Mouse (Mus musculus) adrenal gland, postnatal 36 days (tissue): ENCODE results near the gene Otogl. TPM values are rescaled to one million over a fixed set of nuclear protein-coding genes. Genes with fewer than 3 reads are reported as not detected.

Experiments used
- DNase-seq, 2 experiments: peaks; one replicate each; pipeline ENCODE4 v3.0.0; 2021; ENCODE audit warnings: mixed read lengths in 1 of 2
- total RNA-seq, 2 experiments: library from RNA; stranded (reverse); gene quantifications; 2 replicates each; pipeline ENCODE4 v1.2.3; 2021

Otogl gene
- total RNA-seq, 2 experiments from 2014 or later = 0.23 to 0.30 TPM

DNA sequence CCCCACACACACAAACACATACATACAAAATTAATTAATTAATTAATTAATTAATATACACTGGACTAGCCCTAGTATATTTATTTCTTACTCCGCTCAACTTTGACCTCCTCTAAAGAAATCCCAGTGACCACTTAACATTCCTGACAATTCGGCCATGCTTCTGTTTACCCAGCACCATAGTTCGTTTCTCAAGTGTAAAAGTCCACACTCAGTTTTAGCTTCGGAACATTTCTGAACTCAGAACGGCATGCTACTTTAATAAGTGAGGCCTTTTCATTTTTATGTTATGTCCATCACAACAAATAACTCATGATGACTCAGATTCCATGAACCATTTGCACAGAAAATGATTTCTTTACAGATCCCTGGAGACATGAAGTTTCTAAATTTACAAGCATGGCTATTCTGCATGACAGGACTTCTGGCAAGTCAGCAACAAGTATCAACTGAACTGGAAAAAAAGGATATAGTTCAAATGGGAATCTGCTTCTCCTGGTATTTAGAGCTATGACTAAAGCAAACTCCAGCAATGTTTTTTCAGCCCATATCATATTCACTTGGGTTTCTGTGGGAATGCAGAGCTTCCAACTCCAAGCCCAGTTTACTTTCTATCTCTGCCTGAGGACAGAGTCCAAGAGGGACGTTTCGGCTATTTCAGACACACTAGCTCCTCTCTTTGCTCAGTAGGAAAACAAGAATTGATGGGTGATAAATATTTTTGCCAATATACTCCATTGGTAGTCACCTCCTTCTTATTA is 6.5 kb downstream of the Otogl start:
- no peak for DNase-seq

DNA sequence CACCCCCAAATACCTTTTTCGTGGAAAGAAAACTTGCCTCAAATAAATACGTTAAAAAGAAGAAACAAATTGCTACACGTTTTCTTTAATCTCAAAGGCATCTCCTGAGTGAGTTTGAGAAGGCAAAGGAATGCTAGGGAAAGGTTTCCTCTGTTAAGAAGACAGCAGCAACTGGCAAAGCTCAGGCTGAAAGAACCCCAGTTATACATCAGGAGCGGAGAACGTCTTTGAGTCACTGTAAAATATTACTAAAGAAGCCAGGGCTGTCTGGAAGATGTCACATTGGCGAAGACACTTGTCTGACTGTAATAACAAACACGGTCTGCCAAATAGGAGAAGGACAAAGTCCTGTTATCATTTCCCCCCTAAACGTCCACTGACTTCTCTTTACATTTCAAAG is 10.0 kb downstream of the Otogl start:
- DNase-seq = no peak

DNA sequence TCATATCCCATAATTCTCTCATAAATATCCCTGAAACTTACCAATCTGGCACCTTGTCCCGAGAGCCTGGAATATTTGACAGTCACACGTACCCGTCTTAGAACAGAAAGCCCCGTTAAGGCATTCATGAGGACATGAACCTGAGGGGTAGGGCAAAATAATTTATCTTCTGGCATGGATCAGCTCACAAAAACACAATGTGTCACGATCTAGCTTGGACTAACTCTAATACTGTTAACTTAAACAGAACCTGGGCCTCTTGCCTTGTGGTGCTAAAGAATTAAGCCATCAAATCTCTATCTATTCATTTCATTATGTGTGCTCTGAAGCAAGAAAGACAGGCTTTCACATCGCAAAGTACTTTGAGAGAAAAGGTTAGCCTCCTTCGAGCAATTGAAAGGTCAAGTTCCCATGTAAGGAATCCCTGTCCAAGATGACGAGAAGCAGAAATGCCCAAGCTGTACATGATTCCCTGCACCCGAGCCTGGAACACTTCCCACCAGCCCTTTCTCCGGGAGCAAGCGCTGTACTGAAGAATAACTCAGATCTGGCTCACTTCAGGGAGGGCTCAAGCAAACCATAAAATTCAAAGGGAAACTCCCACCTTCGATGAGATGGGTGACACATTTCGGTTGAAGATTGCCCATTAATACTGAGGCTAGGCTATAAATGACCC is 10.6 kb downstream of the Otogl start:
- DNase-seq = no peak

DNA sequence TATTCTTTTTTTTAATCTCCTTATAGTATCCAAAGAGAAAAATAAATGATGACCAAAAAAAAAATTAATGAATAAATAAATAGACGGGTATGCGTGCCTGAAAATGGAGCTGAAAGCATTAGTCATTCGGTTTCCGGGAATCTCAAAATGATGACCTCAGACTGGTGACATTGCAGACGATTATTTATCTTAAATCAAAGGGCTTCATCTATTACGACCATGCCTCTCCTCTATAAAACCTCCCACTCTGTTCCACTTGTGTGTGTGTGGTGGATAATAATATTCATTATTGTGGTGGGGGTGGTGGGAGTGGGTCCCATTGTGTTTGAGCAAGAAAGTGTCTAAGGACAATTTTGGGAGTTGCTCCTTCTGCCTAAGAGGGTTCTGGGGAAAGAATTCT is 12.0 kb downstream of the Otogl start:
- DNase-seq = no peak

DNA sequence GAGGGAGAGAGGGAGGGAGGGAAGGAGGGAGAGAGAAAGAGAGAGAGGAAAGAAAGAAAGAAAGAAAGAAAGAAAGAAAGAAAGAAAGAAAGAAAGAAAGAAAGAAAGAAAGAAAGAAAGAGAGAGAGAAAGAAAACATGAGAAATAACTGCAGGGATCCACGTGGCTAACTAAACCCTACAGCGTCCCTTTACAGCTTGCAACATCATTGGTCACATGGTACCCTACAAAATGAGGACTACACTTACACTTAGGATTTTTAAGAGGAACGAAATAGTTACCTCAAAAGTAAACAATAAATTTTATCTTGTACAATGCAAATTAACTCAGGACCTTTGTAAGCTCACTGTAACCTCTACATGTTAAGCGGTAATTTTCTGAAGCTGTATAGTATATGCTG is 15.8 kb downstream of the Otogl start:
- no peak for DNase-seq

DNA sequence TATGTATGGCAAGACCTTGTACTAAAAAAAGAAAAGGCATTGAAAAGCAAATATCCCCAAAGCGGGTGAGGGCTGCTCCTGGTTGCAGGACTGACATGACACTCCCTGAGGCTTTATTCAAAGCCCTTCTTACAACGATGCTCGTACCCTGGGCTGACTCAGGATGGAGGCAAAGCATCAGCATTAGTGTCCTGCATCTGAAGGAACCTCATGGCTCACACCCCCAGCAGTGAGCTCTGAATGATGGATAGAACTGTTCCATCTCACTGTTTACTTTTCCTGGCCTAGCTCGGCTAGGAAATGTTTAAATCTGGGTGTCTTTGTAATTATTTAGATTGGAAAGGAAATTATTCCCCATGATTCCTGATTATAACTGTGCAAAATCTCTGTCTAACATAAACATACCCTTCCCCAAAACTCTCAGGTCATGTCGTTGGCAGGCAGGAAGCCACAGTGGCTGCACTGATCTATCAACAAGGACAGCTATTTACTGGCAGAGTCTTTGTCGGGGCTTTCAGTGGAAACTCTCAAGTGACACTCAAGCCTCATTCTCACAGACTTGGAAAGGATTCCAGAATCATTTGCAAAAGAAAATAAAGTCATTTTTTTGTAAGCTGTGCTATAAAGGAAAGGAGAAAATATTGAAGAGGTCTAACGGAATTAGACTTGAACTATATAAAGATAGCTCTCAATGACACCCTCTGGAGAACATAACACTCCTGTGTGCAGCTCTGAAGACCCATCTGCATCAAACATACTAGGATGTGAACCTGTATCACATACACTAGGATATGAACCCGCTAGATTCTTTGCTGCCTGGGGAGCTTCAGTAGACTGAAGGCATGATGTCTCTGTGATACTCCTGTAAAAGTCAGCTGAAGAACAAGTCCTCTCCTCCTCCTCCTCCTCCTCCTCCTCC is 17.0 kb downstream of the Otogl start:
- no peak for DNase-seq

DNA sequence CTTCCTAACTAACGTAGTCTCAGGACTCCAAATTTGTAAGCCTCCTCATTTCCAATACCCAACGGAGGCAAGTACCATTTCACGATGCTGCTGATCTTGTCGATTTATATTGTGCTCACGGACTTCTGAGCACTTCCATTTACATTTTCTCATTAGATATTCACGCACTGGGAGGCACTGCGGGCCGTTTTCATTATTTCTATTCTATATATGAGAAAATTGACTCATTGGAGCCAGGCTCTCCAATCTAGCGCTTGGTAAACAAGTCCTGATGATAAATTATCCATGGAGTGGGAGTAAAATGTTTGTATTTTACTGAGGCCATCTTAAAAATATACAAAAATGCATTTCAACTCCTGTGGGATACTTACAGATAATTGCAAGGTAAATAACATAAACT is 21.5 kb downstream of the Otogl start:
- no peak for DNase-seq

DNA sequence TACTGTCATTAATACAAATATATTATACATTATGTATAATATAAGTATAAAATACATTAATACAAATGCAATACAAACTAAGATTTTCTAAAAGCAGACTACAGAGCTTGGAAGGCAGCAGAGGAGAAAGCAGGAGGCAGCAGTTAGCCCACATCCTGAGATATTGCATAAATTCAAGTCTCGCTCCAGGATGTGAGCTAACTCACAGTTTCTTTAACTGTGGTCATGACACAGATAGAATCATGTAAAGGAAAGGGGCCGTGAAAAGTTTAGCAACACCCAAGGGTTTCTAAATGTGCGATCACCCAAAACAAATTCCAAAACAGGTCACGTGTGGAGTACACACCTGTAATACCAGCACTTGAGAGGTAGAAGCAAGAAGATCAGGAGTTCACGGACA is 39.4 kb downstream of the Otogl start:
- DNase-seq = no peak

DNA sequence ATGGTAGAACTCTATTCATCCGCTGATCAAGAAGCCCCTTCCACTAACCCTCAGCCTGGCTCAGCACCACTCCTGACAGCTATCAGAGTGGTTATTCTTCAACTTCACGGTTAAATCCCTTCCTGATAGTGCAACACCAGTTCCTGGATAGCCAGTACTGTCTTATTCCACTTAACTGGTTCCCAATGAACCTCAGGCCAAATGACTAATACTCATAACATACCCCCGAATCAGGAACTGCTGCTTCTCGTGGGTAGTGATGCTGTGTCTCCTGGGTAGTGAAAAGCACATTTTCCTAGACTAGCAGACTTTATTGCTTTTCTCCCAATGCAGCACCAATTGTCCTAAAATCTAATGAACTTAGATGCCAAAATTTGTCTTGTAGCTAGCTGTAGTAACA is 39.8 kb downstream of the Otogl start:
- no peak for DNase-seq

DNA sequence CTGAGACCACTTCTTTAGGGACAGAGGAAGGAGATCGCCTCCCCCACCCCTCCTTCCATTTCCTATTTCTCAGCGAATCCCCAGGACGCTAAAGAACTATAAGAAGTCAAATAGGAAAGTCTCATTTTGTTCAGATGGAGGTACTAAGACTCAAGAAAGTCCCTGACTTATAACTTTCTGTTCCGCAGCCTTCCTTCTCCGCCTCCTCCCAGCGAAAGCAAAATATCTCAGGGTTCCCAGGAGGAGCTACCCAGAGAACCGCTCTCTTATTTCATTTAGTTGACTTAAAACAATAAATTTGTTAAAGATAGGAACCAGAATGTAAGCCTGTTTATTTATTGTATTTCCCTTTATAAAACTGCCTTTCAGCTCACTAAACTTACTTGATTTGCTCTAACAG is 41.4 kb downstream of the Otogl start:
- no peak for DNase-seq

DNA sequence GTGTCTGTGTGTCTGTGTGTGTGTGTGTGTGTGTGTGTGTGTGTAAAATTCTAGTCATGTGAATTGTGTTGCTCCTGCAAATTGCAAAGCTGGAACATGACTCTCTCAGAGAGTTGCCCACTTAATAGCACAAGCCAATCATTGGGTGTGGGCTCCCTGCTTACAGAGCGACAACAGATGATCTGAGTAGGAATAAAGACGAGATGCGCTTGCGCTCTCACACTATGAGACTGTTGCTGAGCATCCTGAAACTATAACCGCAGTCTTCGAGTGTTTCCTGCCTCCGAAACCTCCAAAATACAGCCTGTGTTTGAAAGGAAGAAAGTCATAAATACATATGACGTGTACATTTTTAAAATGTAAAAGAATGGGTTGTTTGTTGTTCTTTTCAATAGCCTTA is 43.0 kb downstream of the Otogl start:
- DNase-seq = no peak

DNA sequence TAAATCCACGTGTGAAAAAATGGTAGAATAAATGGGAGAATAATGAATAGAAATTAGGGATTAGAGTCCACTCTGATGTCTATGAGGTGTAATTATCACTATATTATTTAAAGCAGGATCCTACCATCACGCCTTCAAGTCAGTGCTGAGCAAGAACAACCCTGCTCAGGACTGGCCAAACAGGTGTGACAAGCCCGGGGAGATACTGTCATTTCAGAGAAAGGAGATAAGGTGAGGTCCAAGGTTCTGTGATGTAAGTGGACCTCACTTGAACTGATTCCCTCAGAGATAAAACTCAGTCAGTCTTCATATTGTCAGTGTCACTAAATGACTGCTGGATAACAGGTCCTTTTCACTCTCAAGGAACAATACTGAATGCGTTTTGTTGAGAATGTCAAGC is 44.5 kb downstream of the Otogl start:
- DNase-seq = no peak

DNA sequence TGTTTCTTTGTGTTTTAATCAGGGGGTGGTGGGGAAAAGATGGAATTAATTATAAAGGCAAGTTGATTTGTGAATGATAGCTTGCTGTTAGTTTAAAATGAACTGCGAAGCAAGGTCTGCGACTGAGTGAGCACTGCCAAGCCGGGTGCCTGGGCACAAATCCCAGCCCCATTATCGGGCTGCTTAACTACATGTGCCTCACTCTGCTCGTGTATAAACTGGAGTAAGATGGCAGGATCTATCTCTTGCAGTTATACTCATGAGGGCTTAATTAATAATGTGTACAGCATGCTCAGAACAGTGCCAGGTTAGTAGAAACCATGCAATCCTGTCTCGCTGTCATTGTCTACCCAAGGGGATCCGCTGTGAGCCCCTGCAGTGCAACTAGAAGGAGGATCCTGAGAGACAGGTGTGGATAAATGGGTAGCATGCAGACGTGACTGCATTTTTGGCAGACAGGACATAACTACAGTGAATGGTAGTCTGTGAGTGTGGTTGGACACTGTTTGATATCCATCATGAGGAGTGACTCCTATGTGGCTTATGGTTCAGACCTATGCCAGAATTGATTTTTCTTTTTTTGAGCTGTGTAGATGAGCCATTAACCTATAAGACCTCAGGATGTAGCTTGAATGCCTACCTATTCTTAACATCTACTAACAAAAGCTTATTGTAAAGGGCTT is 51.6 kb downstream of the Otogl start:
- no peak for DNase-seq

DNA sequence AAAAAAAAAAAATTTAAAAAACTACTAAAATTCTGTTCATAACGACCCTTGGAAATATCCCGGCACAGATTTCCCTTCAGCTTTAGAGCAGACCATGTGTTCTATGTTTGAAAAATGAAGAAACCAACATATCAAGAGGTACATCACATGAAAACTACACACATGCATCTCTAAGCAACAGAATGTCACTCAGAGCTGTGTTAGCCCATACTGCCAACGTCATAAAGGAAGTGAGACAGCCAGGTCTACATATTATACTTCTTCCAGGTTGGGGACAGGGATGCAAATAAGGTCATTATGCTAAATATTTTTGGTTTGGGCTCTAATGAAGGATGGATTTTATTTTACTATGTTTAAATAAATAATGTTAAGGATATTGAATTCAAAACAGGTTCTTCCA is 52.7 kb downstream of the Otogl start:
- no peak for DNase-seq

DNA sequence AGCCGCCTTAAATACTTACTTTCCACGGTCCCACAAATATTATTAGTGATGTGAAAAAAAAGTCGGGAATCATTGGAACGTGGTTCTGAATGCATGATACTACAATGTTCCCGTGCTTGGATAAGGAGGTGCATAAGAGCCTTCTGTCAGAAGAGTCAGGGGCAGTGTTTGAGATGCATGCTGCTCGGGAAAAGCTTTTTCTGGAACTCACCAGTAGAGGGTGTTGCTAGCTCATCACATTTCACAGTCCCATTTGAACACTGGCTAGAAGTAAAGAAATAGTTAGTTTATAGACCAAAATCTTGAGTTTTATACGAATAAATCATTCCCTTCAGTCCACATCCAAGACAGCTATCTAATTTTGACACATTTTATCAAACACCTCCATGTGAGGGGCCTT is 53.2 kb downstream of the Otogl start:
- peak; percentile 8 to 36 for DNase-seq

DNA sequence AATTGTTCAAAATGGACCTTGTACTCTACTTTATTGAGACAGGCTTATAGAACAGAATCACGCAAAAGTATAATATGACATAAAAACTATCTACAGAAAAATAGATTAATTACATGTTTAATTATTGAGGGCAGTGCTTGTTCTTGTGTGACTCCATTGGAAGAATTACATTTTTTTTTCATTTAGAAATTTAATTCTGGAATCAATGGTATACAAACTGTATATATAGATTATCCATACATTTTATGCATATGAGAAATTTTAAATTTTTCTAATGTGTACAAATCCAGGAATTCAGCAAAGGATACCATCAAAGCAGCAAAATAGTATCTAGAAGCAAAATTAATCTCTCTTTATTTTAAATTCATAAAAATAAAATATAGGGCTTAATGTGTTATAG is 67.0 kb downstream of the Otogl start:
- no peak for DNase-seq

DNA sequence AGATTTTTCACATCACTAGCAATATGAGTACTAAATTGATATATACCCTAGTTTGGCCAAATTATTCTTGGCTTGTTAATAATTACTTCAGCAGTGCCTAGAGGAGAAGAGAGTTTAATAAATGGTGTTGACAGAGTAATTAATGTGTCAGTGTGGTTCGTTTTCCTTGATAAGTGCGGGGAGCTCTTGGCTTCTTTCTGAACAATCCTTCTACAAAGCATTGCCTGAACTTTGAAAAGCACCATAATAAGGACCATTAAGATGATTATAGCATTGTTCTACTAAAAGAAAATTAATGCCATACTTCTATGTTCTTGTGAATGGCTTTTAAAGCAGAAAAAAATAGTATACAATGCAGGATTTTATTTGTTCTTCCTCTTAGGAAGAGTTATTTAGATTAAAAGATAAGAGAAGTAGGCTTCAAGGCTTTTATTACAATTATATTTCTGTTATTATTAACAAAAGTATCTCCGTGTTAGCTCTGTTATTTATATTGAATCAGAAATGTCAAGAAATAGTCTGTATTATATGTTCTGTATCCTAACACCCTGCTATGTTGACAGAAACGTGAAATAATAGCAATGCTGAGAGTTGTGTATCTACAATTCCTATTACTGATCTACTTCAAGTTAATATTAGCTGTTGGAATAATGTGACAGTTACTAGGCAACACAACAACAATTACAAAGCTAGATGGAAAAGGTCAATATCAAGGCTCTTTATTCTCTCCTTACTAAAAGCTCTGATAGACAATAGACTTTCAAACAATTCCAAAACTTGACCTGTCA is 77.3 kb downstream of the Otogl start:
- no peak for DNase-seq

DNA sequence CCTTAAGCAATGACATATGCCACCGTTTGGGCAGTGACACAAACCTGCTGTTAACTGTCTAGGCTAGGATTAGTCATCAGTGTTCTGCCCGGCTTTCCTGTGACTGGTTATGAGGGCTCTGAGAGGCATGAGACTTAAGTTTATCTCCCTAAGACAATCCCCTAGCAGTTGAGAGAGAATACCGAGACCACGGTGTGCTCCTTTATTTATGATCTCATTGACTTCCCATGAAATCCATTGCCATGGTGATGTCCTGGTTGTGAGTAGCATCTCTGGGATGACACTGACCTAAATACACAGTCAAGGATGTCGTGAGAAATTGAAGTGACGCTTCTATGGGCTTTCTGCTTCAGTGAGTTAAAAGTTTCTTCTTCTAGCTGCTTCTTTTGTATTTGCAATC is 82.8 kb downstream of the Otogl start:
- no peak for DNase-seq

DNA sequence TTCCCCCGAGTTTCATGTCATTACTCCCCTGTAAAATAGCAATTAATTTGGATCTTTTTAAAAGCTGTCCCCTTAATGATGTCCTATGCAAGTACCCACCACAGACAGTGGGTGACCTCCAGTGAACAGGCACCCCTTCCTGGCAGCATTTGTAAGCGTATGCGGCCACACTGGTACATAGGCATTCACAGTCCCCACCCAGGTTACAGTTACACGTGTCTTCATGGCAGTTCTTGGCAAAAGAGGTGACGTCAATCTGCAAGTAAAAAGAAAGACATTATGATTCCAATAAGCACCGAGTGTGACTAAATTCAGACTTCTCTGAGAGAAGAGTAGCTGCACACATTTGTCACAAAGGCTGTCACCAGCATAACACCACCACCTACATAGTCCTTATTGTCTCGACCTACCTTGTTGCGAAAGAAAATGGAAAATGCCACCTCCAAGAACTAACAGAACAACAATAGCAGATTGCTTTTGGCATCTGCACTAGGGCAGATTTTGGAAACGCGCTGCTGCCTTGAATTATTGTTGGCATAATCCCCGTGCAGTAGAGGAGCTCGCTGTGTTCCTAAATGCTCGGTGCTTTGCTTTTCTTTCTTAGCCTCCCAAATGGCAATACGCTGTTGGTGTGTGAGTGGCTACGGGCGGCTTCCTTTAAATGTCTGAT is 98.0 kb downstream of the Otogl start:
- no peak for DNase-seq

DNA sequence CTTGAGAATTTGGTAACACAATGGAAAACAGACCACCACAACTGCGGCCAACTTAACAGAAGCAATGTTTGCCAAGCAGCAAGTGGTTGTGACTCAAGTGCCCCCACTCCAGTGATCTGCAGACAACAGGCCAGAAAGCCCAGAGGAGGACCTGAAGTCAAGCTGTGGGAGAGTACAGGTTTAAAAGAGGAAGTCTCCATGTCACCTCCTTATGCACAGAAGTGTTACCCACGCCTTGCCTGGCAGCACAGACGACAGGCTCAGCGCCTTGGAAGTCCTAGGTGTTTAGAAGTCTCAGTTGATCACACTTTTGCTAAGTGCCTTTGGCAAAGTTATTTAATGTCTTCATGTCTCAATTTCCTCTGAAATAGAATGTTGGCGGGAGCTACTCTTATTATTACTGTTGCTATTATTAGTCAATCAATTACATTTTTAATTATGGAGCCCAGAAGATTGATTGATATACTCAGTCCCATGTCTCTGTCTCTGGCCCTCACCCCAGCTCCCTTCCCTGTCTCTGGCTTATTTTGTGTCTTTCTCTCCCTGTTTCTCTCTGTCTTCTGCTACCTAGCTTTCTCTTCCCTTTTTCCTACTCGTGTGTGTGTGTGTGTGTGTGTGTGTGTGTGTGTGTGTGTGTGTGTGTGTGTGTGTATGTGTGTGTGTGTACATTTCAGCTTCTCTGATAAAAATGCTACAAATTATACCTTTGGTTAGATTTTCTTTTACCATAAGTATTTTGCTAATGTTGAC is 101.1 kb downstream of the Otogl start:
- no peak for DNase-seq
